Mouse (Mus musculus): Measurements from ENCODE around the gene Gtsf1l.
A peak's percentile ranks its signal among the peaks of the same experiment; 100 is the strongest.

Gtsf1l gene

GRCm38 (mm10) chr2:163051691-163052090 is 36.0 kb downstream of the Gtsf1l start:
- DNase-seq (ENCODE audit: extremely low spot score): no peak

DNA sequence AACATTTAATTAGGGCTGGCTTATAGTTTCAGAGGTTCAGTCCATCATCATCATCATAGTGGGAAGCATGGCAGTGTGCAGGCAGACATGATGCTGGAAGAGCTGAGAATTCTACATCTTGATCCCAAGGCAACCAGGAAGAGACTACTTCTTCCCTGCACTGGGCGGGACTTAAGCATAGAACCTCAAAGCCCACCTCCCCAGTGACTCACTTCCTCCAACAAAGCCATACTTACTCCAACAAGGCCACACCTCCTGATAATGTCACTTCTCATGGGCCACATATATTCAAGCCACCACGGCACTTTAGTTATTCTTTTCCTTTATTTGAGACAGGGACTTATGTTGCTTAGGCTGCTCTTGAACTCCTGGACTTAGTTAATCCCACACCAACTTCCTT is 38.5 kb downstream of the Gtsf1l start:
- DNase-seq (ENCODE audit: extremely low spot score): no peak

GRCm38 (mm10) chr2:163048125-163048524 is 39.5 kb downstream of the Gtsf1l start:
- DNase-seq (ENCODE audit: extremely low spot score): peak; percentile 61

DNA sequence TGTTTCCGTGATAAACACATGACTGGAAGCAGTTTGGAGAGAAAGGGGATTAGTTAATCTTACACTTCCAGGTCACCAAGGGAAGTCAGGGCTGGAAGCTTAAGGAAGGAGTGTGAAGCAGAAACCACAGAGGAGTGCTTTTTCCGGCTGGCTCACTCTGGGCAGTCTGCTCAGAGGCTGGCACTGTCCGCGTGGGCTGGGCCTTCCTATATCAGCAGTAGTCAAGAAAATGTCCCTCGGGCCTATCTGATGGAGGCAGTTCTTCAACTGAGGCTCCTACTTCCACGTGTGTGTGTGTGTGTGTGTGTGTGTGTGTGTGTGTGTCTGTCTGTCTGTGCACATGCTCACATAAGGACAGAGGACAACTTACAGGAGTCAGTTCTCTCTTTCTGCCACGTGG is 47.7 kb downstream of the Gtsf1l start:
- DNase-seq (ENCODE audit: extremely low spot score): no peak
